Mouse (Mus musculus) midbrain, embryonic 15.5 days (tissue): ENCODE results near the gene Irf2bp2. TPM values are rescaled to one million over a fixed set of nuclear protein-coding genes. Genes with fewer than 3 reads are reported as not detected.

Experiments
- ATAC-seq: fragments of 200-750 bp; cut with Nextera tagmentation; replicated peaks from 2 replicates; pipeline ENCODE4 v1.8.0; 2017; ENCODE audit warnings: moderate TSS enrichment
- H3K27ac ChIP-seq: fragments of 300-500 bp; sonication (generic); 2 replicates; pipeline ENCODE4 v1.5.1; 2015; ENCODE audit warnings: mild to moderate bottlenecking, inconsistent platforms
- H3K27me3 ChIP-seq: fragments of 300-500 bp; sonication (generic); replicated peaks from 2 replicates; pipeline ENCODE4 v1.6.1; 2015; ENCODE audit warnings: inconsistent platforms
- H3K36me3 ChIP-seq: fragments of 300-500 bp; sonication (generic); replicated peaks from 2 replicates; pipeline ENCODE4 v1.6.1; 2015; ENCODE audit warnings: inconsistent platforms
- H3K4me1 ChIP-seq: fragments of 300-500 bp; sonication (generic); 2 replicates; pipeline ENCODE4 v1.6.1; 2015; ENCODE audit warnings: inconsistent platforms
- H3K4me2 ChIP-seq: fragments of 300-500 bp; sonication (generic); 2 replicates; pipeline ENCODE4 v1.6.1; 2015; ENCODE audit warnings: inconsistent platforms, mild to moderate bottlenecking, moderate library complexity
- H3K4me3 ChIP-seq: fragments of 300-500 bp; sonication (generic); 2 replicates; pipeline ENCODE4 v1.5.1; 2015; ENCODE audit warnings: mild to moderate bottlenecking, inconsistent platforms
- H3K9ac ChIP-seq: fragments of 300-500 bp; sonication (generic); 2 replicates; pipeline ENCODE4 v1.6.1; 2015; ENCODE audit warnings: mild to moderate bottlenecking, inconsistent platforms
- H3K9me3 ChIP-seq: fragments of 300-500 bp; sonication (generic); 2 replicates; pipeline ENCODE4 v1.6.1; 2016; ENCODE audit warnings: inconsistent platforms
- WGBS: fragments of 180-500 bp; shearing (Covaris S2); methylation state at CpG from one replicate; pipeline ENCODE4 v1.1.7; 2015; ENCODE audit warnings: mixed read lengths; 5-methylcytosine and 5-hydroxymethylcytosine counted together
- polyA plus RNA-seq: library from polyadenylated mRNA; unstranded; fragments of >200 nt; fragmentation: Nextera tagmentation; extraction: Ambion mirVana; gene quantifications from 2 replicates; pipeline ENCODE4 v1.2.1, GENCODE M21; 2015

The Irf2bp2 gene
- 9.7 and 10.0 TPM in 2 replicates for polyA plus RNA-seq

- Histone ChIP-seq H3K9ac (peak within 1 kb of the TSS; percentile 96), H3K4me3 (peak within 1 kb of the TSS; percentile 60), H3K4me2 (peak within 1 kb of the TSS; percentile 99), H3K4me1 (peaks cover 63% of the 10 kb centered on the region), H3K9me3 (no peaks in the 10 kb centered on the region), H3K27ac (peak within 1 kb of the TSS; percentile 99), H3K36me3 (no peaks in the 10 kb centered on the region), H3K27me3 (no peaks in the 10 kb centered on the region)
- peak; percentile 76 for ATAC-seq
- under 1% methylated on average over 41 of the region's 56 CpGs for WGBS
Observed at GRCm38 (mm10) chr8:126593889-126594480, at the start of gene Irf2bp2. Irf2bp2 (minus strand) TSS chr8:126593986.

- H3K4me2 ChIP-seq, result no peak overlapping the region
- no peaks in the 10 kb centered on the region for H3K9me3 ChIP-seq
- no peak overlapping the region for H3K9ac ChIP-seq
- 0 out of 2 replicates have a peak, but pooled peaks cover 4% of the 10 kb centered on the region for H3K4me1 ChIP-seq
- H3K27me3 ChIP-seq, result no peaks in the 10 kb centered on the region
- H3K4me3 ChIP-seq, result no peak overlapping the region
- no peak for ATAC-seq
- H3K27ac ChIP-seq, result no peak overlapping the region
- no peaks in the 10 kb centered on the region for H3K36me3 ChIP-seq
- 94% methylated on average over 4 of the region's 4 CpGs for WGBS
Observed at GRCm38 (mm10) chr8:126642665-126643064, 48.9 kb upstream of the Irf2bp2 start.

DNA sequence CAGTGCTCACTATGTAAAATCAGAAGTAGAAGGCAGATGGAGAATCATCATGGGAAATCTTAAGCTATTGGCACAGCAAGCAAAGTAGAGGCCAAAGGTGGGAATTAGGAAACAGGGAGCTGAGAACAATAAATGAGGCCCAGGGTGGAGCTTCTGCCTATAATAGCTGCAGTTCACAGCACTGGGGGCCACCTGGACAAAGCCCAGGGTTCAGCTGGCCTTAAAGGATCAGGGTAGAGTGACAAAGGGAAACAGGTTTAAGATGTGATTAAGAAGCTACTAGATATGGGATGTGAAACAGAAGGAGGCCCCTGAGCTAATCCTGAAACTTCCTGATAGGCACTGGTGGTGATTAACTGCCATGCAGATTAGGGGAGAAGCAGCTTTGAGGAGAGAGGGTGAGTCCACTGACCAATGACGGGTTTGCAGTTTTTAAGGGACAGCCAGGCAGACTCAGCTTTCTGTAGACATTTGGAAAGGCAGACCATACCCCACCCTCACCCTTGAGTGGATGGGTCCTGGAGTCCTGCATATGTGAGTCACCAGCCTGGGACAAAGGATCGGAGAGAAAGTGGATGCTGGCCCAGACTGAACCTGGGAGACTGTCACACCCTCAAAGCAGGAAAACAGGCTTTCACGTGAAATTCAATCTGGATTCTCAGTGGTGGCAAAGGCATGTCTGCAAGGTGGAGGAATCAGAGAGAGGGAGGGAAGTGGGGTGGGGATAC, 47.9 kb upstream of the Irf2bp2 start:
- Histone ChIP-seq H3K36me3 (no peaks in the 10 kb centered on the region), H3K9ac (no peak overlapping the region), H3K27me3 (no peaks in the 10 kb centered on the region), H3K4me2 (no peak overlapping the region), H3K27ac (no peak overlapping the region), H3K4me1 (0 out of 2 replicates have a peak, but pooled peaks cover 4% of the 10 kb centered on the region), H3K9me3 (no peaks in the 10 kb centered on the region), H3K4me3 (no peak overlapping the region)
- WGBS, result 68% methylated on average over 3 of the region's 3 CpGs
- no peak for ATAC-seq

DNA sequence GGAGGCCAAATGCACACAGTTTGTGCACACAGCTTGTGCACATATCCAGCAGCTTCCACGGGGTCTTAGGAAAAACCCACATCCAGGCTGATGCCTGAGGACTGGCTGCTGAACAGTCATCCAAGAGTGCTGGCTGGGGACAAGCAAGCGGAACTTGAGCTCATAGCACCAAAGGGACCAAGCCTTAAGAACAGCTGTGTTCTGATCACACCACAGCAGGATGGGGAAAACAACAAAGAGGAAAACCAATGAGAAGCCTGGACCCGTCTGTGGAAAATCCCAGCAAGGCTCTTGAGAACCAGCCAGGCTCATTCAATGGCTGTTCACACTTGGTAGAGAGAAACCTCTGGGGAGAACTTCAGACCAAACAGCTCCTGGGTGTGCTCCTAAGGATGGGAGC, 45.4 kb upstream of the Irf2bp2 start:
- H3K4me2 ChIP-seq, result no peak overlapping the region
- H3K9ac ChIP-seq, result no peak overlapping the region
- H3K9me3 ChIP-seq, result no peaks in the 10 kb centered on the region
- no peak for ATAC-seq
- H3K4me3 ChIP-seq, result no peak overlapping the region
- WGBS, result 78% methylated on average over 3 of the region's 3 CpGs
- H3K36me3 ChIP-seq, result no peaks in the 10 kb centered on the region
- H3K4me1 ChIP-seq, result 0 out of 2 replicates have a peak, but pooled peaks cover 4% of the 10 kb centered on the region
- H3K27me3 ChIP-seq, result no peaks in the 10 kb centered on the region
- H3K27ac ChIP-seq, result no peak overlapping the region

DNA sequence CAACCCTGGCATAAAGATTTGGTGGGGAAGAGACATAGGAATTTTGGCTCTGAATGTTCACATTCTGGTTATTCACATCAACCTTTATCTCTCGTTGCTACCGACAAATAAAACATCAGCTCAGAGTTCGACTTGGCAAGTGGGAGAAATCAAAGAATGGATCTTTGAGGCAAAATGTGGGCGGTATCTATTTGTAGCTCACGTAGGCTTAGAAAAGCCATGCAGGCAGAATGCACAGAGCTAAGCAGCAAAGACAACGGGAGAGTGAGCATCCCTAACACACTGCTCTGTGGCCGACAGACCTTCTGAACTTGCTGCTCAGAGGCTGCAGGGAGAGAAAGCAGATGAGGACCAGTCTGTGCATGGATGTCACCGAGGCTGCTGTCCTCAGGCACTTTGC, 44.2 kb upstream of the Irf2bp2 start:
- 70% methylated on average over 8 of the region's 8 CpGs for WGBS
- H3K27me3 ChIP-seq, result no peaks in the 10 kb centered on the region
- H3K4me3 ChIP-seq, result no peak overlapping the region
- H3K36me3 ChIP-seq, result no peaks in the 10 kb centered on the region
- no peak overlapping the region for H3K9ac ChIP-seq
- H3K4me2 ChIP-seq, result no peak overlapping the region
- H3K9me3 ChIP-seq, result no peaks in the 10 kb centered on the region
- ATAC-seq, result no peak
- no peak overlapping the region for H3K27ac ChIP-seq
- H3K4me1 ChIP-seq, result 0 out of 2 replicates have a peak, but pooled peaks cover 4% of the 10 kb centered on the region

GRCm38 (mm10) chr8:126634541-126635048, 40.8 kb upstream of the Irf2bp2 start:
- H3K9me3 ChIP-seq, result no peaks in the 10 kb centered on the region; the same call in none of the 2 replicates
- H3K36me3 ChIP-seq, result no peaks in the 10 kb centered on the region
- H3K4me3 ChIP-seq, result no peak overlapping the region
- H3K27me3 ChIP-seq, result no peaks in the 10 kb centered on the region
- WGBS, result 76% methylated on average over 6 of the region's 6 CpGs
- no peak for ATAC-seq
- H3K4me1 ChIP-seq, result 0 out of 2 replicates have a peak, but pooled peaks cover 4% of the 10 kb centered on the region
- no peak overlapping the region for H3K4me2 ChIP-seq
- no peak overlapping the region for H3K27ac ChIP-seq
- H3K9ac ChIP-seq, result no peak overlapping the region

GRCm38 (mm10) chr8:126628616-126629015, 34.8 kb upstream of the Irf2bp2 start:
- ATAC-seq, result no peak
- Histone ChIP-seq H3K27me3 (no peaks in the 10 kb centered on the region), H3K9ac (no peak overlapping the region), H3K9me3 (peaks cover 3% of the 10 kb centered on the region), H3K36me3 (no peaks in the 10 kb centered on the region), H3K4me2 (no peak overlapping the region), H3K4me1 (no peaks in the 10 kb centered on the region), H3K27ac (no peak overlapping the region), H3K4me3 (no peak overlapping the region)
- 94% methylated on average over 3 of the region's 3 CpGs for WGBS

GRCm38 (mm10) chr8:126626415-126626814, 32.6 kb upstream of the Irf2bp2 start:
- no peak overlapping the region for H3K9ac ChIP-seq
- no peak overlapping the region for H3K4me3 ChIP-seq
- peaks cover 3% of the 10 kb centered on the region for H3K9me3 ChIP-seq
- H3K27me3 ChIP-seq, result no peaks in the 10 kb centered on the region
- WGBS, result 88% methylated on average over 11 of the region's 11 CpGs
- H3K4me1 ChIP-seq, result no peaks in the 10 kb centered on the region
- H3K27ac ChIP-seq, result no peak overlapping the region
- H3K36me3 ChIP-seq, result no peaks in the 10 kb centered on the region
- no peak for ATAC-seq
- H3K4me2 ChIP-seq, result no peak overlapping the region

DNA sequence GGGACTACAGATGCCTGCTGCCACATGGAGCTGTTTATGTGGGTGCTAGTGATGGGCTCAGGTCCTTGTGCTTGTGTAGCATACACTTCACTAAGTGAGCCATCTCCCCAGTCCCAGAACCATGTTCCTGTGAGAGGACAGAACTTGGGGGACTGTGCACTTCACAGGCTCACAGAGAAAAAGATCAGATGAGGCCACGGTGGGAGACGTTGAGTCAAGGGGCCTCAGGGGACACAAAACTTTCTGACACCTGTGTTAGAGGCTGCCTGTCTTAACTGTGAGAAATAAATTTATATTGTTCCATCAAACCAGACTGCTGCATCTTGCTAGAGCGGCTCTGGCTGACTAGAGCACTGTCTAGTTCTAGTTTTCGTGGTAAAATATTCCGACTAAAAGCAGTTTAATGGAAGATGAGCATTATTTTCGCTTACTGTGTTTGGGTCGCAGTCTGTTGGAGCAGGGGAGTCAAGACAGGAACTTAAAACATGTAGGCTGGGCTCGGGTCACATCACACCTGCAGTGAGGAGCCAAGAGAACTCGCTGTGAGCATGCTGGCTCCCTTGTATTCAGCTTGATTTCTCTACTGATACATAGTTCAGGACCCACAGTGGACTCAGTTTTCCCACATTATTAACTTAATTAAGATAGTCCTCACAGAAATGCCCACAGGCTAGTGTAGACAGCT, 28.5 kb upstream of the Irf2bp2 start:
- H3K4me3 ChIP-seq, result no peak overlapping the region
- no peak overlapping the region for H3K4me2 ChIP-seq
- no peaks in the 10 kb centered on the region for H3K27me3 ChIP-seq
- no peaks in the 10 kb centered on the region for H3K4me1 ChIP-seq
- no peak overlapping the region for H3K9ac ChIP-seq
- ATAC-seq, result no peak
- no peaks in the 10 kb centered on the region for H3K36me3 ChIP-seq
- WGBS, result 88% methylated on average over 9 of the region's 9 CpGs
- no peak overlapping the region for H3K27ac ChIP-seq
- no peaks in the 10 kb centered on the region for H3K9me3 ChIP-seq

DNA sequence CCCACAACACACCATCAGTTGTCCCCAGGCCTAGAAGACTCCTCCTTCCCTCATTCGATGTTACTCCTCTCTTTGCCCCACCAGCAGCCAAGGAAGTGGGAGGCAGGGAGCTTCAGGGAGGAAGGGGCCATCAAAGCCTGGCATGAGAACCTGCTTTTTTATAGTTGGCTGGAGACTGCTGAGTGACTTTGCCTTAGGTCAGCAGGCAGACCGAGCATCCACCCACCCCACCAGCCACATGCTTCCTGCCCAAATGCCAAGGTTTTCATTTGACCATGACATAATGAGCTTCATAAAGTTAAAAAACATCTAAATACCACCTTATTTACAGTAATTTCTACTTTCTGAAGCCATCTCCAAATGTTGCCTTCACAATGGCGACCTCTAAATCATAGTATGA, 26.9 kb upstream of the Irf2bp2 start:
- no peak overlapping the region for H3K27ac ChIP-seq
- no peaks in the 10 kb centered on the region for H3K36me3 ChIP-seq
- no peak for ATAC-seq
- H3K4me1 ChIP-seq, result no peaks in the 10 kb centered on the region
- H3K4me2 ChIP-seq, result no peak overlapping the region
- H3K9me3 ChIP-seq, result no peaks in the 10 kb centered on the region
- no peak overlapping the region for H3K4me3 ChIP-seq
- H3K9ac ChIP-seq, result no peak overlapping the region
- WGBS, result 83% methylated on average over 3 of the region's 3 CpGs
- no peaks in the 10 kb centered on the region for H3K27me3 ChIP-seq

GRCm38 (mm10) chr8:126619487-126619886, 25.7 kb upstream of the Irf2bp2 start:
- H3K27ac ChIP-seq, result no peak overlapping the region
- WGBS, result 96% methylated on average over 6 of the region's 6 CpGs
- no peaks in the 10 kb centered on the region for H3K9me3 ChIP-seq
- no peaks in the 10 kb centered on the region for H3K36me3 ChIP-seq
- H3K4me2 ChIP-seq, result no peak overlapping the region
- no peak overlapping the region for H3K4me3 ChIP-seq
- H3K9ac ChIP-seq, result no peak overlapping the region
- ATAC-seq, result no peak
- H3K27me3 ChIP-seq, result no peaks in the 10 kb centered on the region
- no peaks in the 10 kb centered on the region for H3K4me1 ChIP-seq

DNA sequence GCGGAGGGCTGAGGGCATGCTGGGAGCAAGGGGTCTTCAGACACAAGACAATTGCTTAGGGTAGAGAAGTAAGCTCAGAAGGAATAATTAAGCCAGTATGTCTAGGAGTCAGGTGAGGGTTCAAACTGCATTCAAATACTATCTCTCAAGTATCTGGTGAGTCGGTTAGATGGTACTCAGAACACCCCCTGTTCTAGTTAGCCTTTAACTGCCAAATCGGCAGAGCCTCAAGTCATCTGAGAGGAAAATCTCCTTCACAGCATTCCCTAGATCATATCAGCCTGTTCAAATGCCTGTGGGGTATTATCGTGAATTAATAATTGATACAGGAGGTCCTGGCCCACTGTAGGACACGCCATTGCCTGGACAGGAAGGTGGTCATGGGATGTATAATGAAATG, 23.9 kb upstream of the Irf2bp2 start:
- Histone ChIP-seq H3K27ac (no peak overlapping the region), H3K27me3 (no peaks in the 10 kb centered on the region), H3K9me3 (no peaks in the 10 kb centered on the region), H3K9ac (no peak overlapping the region), H3K4me2 (no peak overlapping the region), H3K4me1 (no peaks in the 10 kb centered on the region), H3K4me3 (no peak overlapping the region), H3K36me3 (no peaks in the 10 kb centered on the region)
- WGBS, result 94% methylated on average over 5 of the region's 5 CpGs
- no peak for ATAC-seq
